Mouse (Mus musculus) kidney, adult 2 months (tissue): ENCODE measurements around the gene Chst11.

ENCODE experiments used
- CTCF ChIP-seq: fragments of 200-500 bp; conservative IDR thresholded peaks from 2 replicates; pipeline ENCODE4 v1.5.1; 2011; ENCODE audit warnings: low read depth, mild to moderate bottlenecking, control low read depth, low read length, moderate library complexity, mixed read lengths; ENCODE audit not compliant: insufficient read depth, insufficient read length
- POLR2A ChIP-seq: fragments of 200-500 bp; IDR thresholded peaks from one replicate; pipeline ENCODE4 v1.6.1; 2011; ENCODE audit warnings: low read depth, low read length, control low read depth

GRCm38 (mm10) chr10:83027673-83028072 lies 42.4 kb downstream of the Chst11 start:
- TF ChIP-seq POLR2A (no peak), CTCF (no peak)
